Mouse (Mus musculus): ENCODE results near the gene Pum1. TPM values are rescaled to one million over a fixed set of nuclear protein-coding genes. Genes with fewer than 3 reads are reported as not detected.
"Not testable (repeated sequence)": the region's sequence is repeated elsewhere in the genome, so short reads cannot be mapped to it uniquely, and the experiment has no call there.

Gene Pum1
- polyA plus RNA-seq, 1 experiment from 2014 or later: 86.3 TPM

DNA sequence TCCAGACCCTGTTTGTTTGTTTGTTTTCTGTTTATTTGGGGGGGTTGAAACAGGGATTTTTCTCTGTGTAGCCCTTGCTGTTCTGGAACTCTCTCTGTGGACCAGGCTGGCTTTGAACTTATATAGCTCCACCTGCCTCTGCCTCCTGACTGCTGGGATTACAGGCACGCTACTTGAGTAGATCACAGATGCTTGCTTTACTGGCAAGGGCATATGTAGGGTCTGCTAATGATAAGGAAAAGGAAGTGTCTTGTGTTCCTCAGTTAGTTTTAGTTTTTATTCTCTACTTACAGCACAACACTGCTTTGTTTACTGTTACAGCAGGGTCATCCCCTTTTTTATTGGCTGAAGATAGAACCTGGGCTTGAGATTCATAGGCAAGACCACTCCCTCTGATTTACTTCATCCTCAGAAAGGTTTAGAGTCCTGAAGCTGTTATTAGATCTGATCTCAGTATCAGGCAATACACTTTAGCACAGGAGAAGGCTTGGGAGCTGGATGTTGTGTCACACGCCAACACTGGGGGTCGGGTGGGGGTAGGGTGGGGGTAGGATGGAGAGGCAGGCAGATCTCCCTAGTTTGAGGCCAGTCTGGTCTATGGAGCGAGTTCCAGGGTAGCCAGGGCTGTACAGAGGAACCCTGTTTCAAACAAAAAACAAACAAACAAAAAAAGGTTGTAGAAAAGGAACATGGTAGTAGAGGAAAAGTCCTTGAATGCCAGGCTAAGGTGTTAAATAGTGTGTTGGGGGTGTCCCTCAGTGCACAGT, 8.1 kb downstream of the Pum1 start:
- no peak overlapping the region for H3K9ac ChIP-seq
- H3K4me2 ChIP-seq: no peak overlapping the region
- no peaks in the 10 kb centered on the region for H3K9me3 ChIP-seq
- peaks cover 58% of the 10 kb centered on the region for H3K36me3 ChIP-seq
- H3K4me1 ChIP-seq (replicated peaks): peaks cover 59% of the 10 kb centered on the region
- H3K27ac ChIP-seq (replicated peaks): no peak overlapping the region
- no peak overlapping the region for H3K4me3 ChIP-seq
- WGBS: 96% methylated on average over 4 of the region's 4 CpGs
- ATAC-seq (ENCODE audit: low read depth): no peak
- no peaks in the 10 kb centered on the region for H3K27me3 ChIP-seq

DNA sequence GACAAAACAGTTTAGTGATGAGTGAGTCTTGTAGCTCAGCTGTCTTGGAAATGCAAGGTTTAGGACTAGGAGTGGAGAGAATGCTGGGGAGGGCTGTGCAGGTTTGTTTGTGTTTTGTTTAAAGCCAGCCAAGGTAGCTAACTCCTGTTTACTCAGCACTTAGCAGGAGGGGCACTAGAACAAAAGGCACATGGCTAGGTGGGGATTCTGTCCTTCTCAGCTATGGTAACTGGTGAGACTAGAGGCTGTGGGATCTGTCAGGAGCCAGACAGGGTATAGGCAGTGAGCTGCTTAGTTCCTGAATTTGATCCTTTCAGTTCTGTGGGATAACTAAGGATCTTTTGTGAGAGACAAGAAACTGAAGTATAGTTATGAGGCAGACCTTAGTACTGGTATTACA, 9.0 kb downstream of the Pum1 start:
- no peaks in the 10 kb centered on the region for H3K27me3 ChIP-seq
- H3K9ac ChIP-seq: no peak overlapping the region
- H3K4me2 ChIP-seq: no peak overlapping the region
- no peak overlapping the region for H3K4me3 ChIP-seq
- no peaks in the 10 kb centered on the region for H3K9me3 ChIP-seq
- peaks cover 51% of the 10 kb centered on the region for H3K4me1 ChIP-seq (replicated peaks)
- no peak overlapping the region for H3K27ac ChIP-seq (replicated peaks)
- no peak for ATAC-seq (ENCODE audit: low read depth)
- H3K36me3 ChIP-seq: peaks cover 63% of the 10 kb centered on the region

DNA sequence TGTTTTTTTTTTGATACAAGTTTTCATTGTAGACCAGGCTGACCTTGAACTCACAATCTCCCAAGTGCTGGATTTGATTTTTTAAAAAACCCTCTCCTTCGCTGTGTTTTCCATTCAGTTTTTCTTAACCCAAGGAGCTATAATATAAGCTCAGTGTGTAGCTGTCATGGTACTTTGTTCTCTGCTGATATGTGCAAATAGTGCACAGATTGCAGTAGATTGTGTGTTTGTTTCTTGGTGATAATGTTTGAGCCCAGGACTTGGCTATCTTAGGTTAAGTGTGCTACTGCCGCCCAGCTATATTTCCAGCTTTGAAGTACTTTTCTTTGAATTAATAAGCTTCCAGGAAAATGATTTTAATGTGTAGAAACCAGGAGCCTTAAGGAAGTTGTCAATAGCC, 13.6 kb downstream of the Pum1 start:
- H3K4me2 ChIP-seq: no peak overlapping the region

GRCm38 (mm10) chr4:130678149-130678548, 15.0 kb downstream of the Pum1 start:
- WGBS: 97% methylated on average over 3 of the region's 3 CpGs
- Histone ChIP-seq H3K9ac (no peak overlapping the region), H3K36me3 (peaks cover 64% of the 10 kb centered on the region), H3K4me3 (no peak overlapping the region), H3K27me3 (no peaks in the 10 kb centered on the region), H3K27ac (replicated peaks) (no peak overlapping the region), H3K4me2 (no peak overlapping the region), H3K9me3 (no peaks in the 10 kb centered on the region), H3K4me1 (replicated peaks) (peaks cover 8% of the 10 kb centered on the region)
- ATAC-seq (ENCODE audit: low read depth): no peak

More for the DNA sequence above, 13.6 kb downstream of the Pum1 start:
- H3K27ac ChIP-seq (replicated peaks): no peak overlapping the region
- H3K36me3 ChIP-seq: peaks cover 70% of the 10 kb centered on the region
- no peak overlapping the region for H3K9ac ChIP-seq
- WGBS: 93% methylated on average over 2 of the region's 2 CpGs
- no peaks in the 10 kb centered on the region for H3K9me3 ChIP-seq
- no peak overlapping the region for H3K4me3 ChIP-seq
- H3K4me1 ChIP-seq (replicated peaks): peaks cover 15% of the 10 kb centered on the region
- ATAC-seq (ENCODE audit: low read depth): no peak
- H3K27me3 ChIP-seq: no peaks in the 10 kb centered on the region

DNA sequence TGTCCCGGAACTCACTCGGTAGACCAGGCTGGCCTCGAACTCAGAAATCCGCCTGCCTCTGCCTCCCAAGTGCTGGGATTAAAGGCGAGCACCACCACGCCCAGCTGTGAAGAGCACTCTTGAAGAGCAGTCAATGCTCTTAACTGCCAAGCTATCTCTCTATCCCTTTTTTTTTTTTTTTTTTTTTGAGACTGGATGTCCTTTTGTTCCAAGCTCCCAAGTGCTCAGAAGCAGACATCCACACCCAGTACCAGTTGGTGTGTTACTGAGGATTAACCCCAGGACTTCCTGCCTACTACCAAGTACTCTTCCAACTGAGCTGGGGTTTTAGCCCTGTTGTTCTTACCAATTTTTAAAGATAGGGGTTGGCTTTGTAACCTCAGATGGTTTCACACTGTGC, 17.6 kb downstream of the Pum1 start:
- ATAC-seq (ENCODE audit: low read depth): no peak
- Histone ChIP-seq H3K36me3 (peaks cover 49% of the 10 kb centered on the region), H3K4me1 (replicated peaks) (peaks cover 2% of the 10 kb centered on the region; the same call in 1 of the 2 replicates), H3K4me2 (no peak overlapping the region), H3K9me3 (no peaks in the 10 kb centered on the region), H3K27me3 (no peaks in the 10 kb centered on the region), H3K27ac (replicated peaks) (no peak overlapping the region), H3K9ac (no peak overlapping the region), H3K4me3 (no peak overlapping the region)
- WGBS: 96% methylated on average over 6 of the region's 6 CpGs

DNA sequence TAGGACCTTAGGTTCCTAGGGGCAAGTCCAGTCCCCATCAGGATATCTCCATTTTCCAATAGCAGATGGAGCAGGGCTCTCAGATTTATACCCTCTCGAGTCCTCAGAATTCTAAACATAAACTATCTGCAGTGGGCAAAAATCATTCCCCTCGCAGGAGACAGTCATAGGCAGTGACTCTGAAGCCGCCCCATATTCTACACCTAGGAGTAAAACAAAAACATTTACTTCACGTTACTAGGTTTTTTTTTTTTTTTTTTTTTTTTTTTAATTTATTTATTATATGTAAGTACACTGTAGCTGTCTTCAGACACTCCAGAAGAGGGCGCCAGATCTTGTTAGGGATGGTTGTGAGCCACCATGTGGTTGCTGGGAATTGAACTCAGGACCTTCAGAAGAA, 19.9 kb downstream of the Pum1 start:
- not testable (repeated sequence) for H3K4me2 ChIP-seq; H3K4me3 ChIP-seq; H3K27ac ChIP-seq (replicated peaks); H3K9ac ChIP-seq; H3K9me3 ChIP-seq; H3K4me1 ChIP-seq (replicated peaks); ATAC-seq (ENCODE audit: low read depth); H3K27me3 ChIP-seq
- 94% methylated on average over 4 of the region's 5 CpGs for WGBS
- peaks cover 42% of the 10 kb centered on the region for H3K36me3 ChIP-seq

DNA sequence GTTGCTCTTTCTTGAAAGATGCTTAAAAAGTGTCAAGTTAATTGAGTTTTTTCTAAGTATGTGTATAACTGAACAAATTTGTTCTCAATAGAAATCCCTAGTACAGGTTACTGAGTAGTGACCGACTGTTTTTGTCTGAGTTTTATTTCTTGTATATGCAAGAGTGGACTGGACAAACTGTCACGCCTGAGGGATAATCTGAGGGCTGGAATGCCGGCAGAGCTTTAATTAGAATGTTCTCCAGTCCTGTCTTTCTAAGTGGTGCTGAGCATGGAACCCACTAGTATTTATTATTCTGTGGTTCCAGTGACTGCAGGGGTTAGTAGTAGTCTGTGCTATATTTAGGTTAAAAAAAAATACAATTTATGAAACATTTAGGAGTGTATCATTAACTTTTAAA, 30.8 kb downstream of the Pum1 start:
- WGBS: 78% methylated on average over 3 of the region's 3 CpGs
- H3K4me2 ChIP-seq: no peak overlapping the region
- no peaks in the 10 kb centered on the region for H3K9me3 ChIP-seq
- no peak overlapping the region for H3K4me3 ChIP-seq
- no peak overlapping the region for H3K27ac ChIP-seq (replicated peaks)
- peaks cover 11% of the 10 kb centered on the region; the same call in 1 of the 2 replicates for H3K4me1 ChIP-seq (replicated peaks)
- H3K9ac ChIP-seq: no peak overlapping the region
- no peaks in the 10 kb centered on the region for H3K27me3 ChIP-seq
- peaks cover 22% of the 10 kb centered on the region for H3K36me3 ChIP-seq
- ATAC-seq (ENCODE audit: low read depth): no peak

DNA sequence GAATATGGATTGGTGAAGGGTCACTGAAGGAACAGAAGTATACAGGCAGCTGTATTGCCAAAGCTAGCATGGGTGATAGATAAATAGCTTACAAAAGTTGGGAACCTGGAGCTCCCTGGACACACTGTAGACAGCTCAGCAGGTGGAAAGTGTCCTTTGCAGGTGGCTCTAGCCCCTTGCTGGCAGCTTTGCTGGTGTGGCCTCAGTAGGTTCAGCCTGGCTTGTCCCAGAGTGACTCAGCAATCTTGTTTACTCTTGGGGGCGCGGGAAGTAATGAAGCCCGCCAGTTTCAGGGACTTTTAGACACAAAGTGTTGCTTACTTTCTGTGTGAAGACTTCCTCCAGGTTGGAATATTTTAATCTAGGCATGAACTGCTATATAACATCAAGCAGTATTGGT, 31.9 kb downstream of the Pum1 start:
- no peak for ATAC-seq (ENCODE audit: low read depth)

GRCm38 (mm10) chr4:130701061-130701460, 37.9 kb downstream of the Pum1 start:
- Histone ChIP-seq H3K36me3 (peaks cover 26% of the 10 kb centered on the region), H3K9me3 (no peaks in the 10 kb centered on the region), H3K4me2 (no peak overlapping the region), H3K27me3 (no peaks in the 10 kb centered on the region), H3K9ac (no peak overlapping the region), H3K4me3 (no peak overlapping the region), H3K4me1 (replicated peaks) (no peaks in the 10 kb centered on the region; the same call in 1 of the 2 replicates), H3K27ac (replicated peaks) (no peak overlapping the region)
- ATAC-seq (ENCODE audit: low read depth): no peak
- 94% methylated on average over 2 of the region's 2 CpGs for WGBS

More for the DNA sequence above, 31.9 kb downstream of the Pum1 start:
- H3K4me2 ChIP-seq: no peak overlapping the region
- no peaks in the 10 kb centered on the region for H3K27me3 ChIP-seq
- no peaks in the 10 kb centered on the region for H3K9me3 ChIP-seq
- no peak overlapping the region for H3K9ac ChIP-seq
- H3K4me3 ChIP-seq: no peak overlapping the region
- peaks cover 20% of the 10 kb centered on the region for H3K36me3 ChIP-seq
- no peak overlapping the region for H3K27ac ChIP-seq (replicated peaks)
- 96% methylated on average over 3 of the region's 3 CpGs for WGBS
- H3K4me1 ChIP-seq (replicated peaks): peaks cover 11% of the 10 kb centered on the region

- no peak overlapping the region for H3K4me2 ChIP-seq
- H3K36me3 ChIP-seq: peaks cover 26% of the 10 kb centered on the region
- ATAC-seq (ENCODE audit: low read depth): no peak
- no peaks in the 10 kb centered on the region for H3K27me3 ChIP-seq
- no peak overlapping the region for H3K27ac ChIP-seq (replicated peaks)
- no peak overlapping the region for H3K4me3 ChIP-seq
- H3K4me1 ChIP-seq (replicated peaks): peaks cover 5% of the 10 kb centered on the region
- H3K9me3 ChIP-seq: no peaks in the 10 kb centered on the region
- WGBS: 93% methylated on average over 3 of the region's 3 CpGs
- H3K9ac ChIP-seq: no peak overlapping the region
Observed at GRCm38 (mm10) chr4:130702835-130703535, 39.9 kb downstream of the Pum1 start.

- 98% methylated on average over 3 of the region's 3 CpGs for WGBS
- H3K4me3 ChIP-seq: no peak overlapping the region
- ATAC-seq (ENCODE audit: low read depth): no peak
- H3K9ac ChIP-seq: no peak overlapping the region
- H3K27ac ChIP-seq (replicated peaks): no peak overlapping the region
- peaks cover 26% of the 10 kb centered on the region for H3K36me3 ChIP-seq
- H3K4me2 ChIP-seq: no peak overlapping the region
- peaks cover 11% of the 10 kb centered on the region for H3K4me1 ChIP-seq (replicated peaks)
- no peaks in the 10 kb centered on the region for H3K9me3 ChIP-seq
- H3K27me3 ChIP-seq: no peaks in the 10 kb centered on the region
Observed at GRCm38 (mm10) chr4:130703601-130704000, 40.5 kb downstream of the Pum1 start.

GRCm38 (mm10) chr4:130704615-130705014, 41.5 kb downstream of the Pum1 start:
- Histone ChIP-seq H3K9me3 (no peaks in the 10 kb centered on the region), H3K4me1 (replicated peaks) (peaks cover 18% of the 10 kb centered on the region), H3K36me3 (peaks cover 26% of the 10 kb centered on the region), H3K9ac (no peak overlapping the region), H3K4me2 (no peak overlapping the region), H3K27me3 (no peaks in the 10 kb centered on the region), H3K27ac (replicated peaks) (no peak overlapping the region), H3K4me3 (no peak overlapping the region)
- WGBS: 92% methylated on average over 4 of the region's 4 CpGs
- no peak for ATAC-seq (ENCODE audit: low read depth)
